ENCODE assay signal across 20 mouse cellular contexts in genomic region chr9:69779996-69780395, GRCm38 (mm10). TPM values are rescaled to one million over a fixed set of nuclear protein-coding genes. Genes with fewer than 3 reads are reported as not detected.
DNase-seq lines count a peak whose midpoint lies in the region; ATAC-seq and TF ChIP-seq lines count a peak whose summit lies in the region.
"Had no signal": no experiment of that assay in that cellular context is flagged by ENCODE, and none has a peak within 500 bp of the region (broad histone marks: within the 10 kb centered on the region; RNA-seq: fewer than 3 reads in every experiment).

No protein-coding gene starts in this region.

- H3K4me3 ChIP-seq in lung, postnatal 0 days (ENCODE audit: low read depth, low read length) = no peak overlapping the region

- no peak overlapping the region for H3K4me2 ChIP-seq in lung, postnatal 0 days (replicated peaks; ENCODE audit: low read depth, low read length)

- ATAC-seq in lung, postnatal 0 days = peak; percentile 87
- ATAC-seq: activated CD4-positive, CD25-positive, alpha-beta regulatory T cell, adult 4 months; CD4-positive, CD25-positive, alpha-beta regulatory T cell, adult 4 months; Patski had no signal

- no peak overlapping the region for H3K27ac ChIP-seq in lung, postnatal 0 days (ENCODE audit: low read length)

- H3K36me3 ChIP-seq in lung, postnatal 0 days (ENCODE audit: insufficient read depth, low read length) = no peaks in the 10 kb centered on the region
- H3K36me3 ChIP-seq: G1E had no signal

- H3K27me3 ChIP-seq in lung, postnatal 0 days (replicated peaks; ENCODE audit: insufficient read depth, low read length) = peaks cover 4% of the 10 kb centered on the region; the same call in 1 of the 2 replicates
- H3K27me3 ChIP-seq: CH12.LX, Patski had no signal

- no peaks in the 10 kb centered on the region for H3K4me1 ChIP-seq in lung, postnatal 0 days (ENCODE audit: insufficient read depth, low read depth, low read length)

- H3K9ac ChIP-seq in lung, postnatal 0 days (replicated peaks; ENCODE audit: low read depth) = no peak overlapping the region

- no peak for TF ChIP-seq CTCF in lung, postnatal 0 days (IDR thresholded peaks at IDR 0.05)

- WGBS in lung, postnatal 0 days = 59% methylated on average over 2 of the region's 2 CpGs

- TF ChIP-seq EP300 in lung, postnatal 0 days (IDR thresholded peaks at IDR 0.05) = peak; percentile 98

- no peaks in the 10 kb centered on the region for H3K9me3 ChIP-seq in lung, postnatal 0 days (ENCODE audit: low read length)
- H3K9me3 ChIP-seq: G1E had no signal

- DNase-seq in lung, postnatal 0 days (ENCODE audit: low spot score) = peak; percentile 76
- DNase-seq in lung, adult 18-20 months = no peak
- DNase-seq in lung, postnatal 25 days (ENCODE audit: low spot score) = peak; percentile 9
- no peak for DNase-seq in lung, postnatal 36 days
- DNase-seq: adrenal gland, adult 2 months; adrenal gland, adult 8-10 months; adrenal gland, postnatal 10 days; adrenal gland, postnatal 14 days; adrenal gland, postnatal 25 days; adrenal gland, postnatal 36 days; B cell, adult 2 months; cerebellum, adult 11 months; cerebellum, adult 11-12 months; cerebellum, adult 18-20 months had no signal

RNA-seq across cellular contexts. Expression of gene Foxb1, which starts 19.3 kb away (rescaled TPM):
- not detected in 2 replicates for polyA plus RNA-seq in lung, postnatal 0 days (2015; fragmentation: Nextera tagmentation; extraction: Ambion mirVana)
- polyA plus RNA-seq: activated CD4-positive, CD25-positive, alpha-beta regulatory T cell, adult 4 months; adrenal gland, adult 2 months; C2C12; CD4-positive, CD25-positive, alpha-beta regulatory T cell, adult 4 months; G1E; Patski had no signal

Comparison
In these comparisons a context has a peak if more than half of its experiments do, and no peak if none do; other contexts are left out.
1. DNase-seq: peak in lung, postnatal 0 days (single experiment) and lung, postnatal 25 days (single experiment); none in lung, adult 18-20 months (0 of 2) and lung, postnatal 36 days (single experiment).